Mouse (Mus musculus) left cerebral cortex, adult 6 months (tissue): ENCODE measurements around the gene S100a16. TPM values are rescaled to one million over a fixed set of nuclear protein-coding genes. Genes with fewer than 3 reads are reported as not detected.

Experiments used
- long read RNA-seq, 2 experiments: library from polyadenylated mRNA; unstranded; transcript quantifications; one replicate each; pipeline ENCODE4 v2.0.0; 2019 to 2020
- polyA plus RNA-seq: library from polyadenylated mRNA; unstranded; fragments of <200 nt; fragmentation: Nextera tagmentation; gene quantifications from 2 replicates; pipeline ENCODE4 v1.2.3, GENCODE M21; 2021

The S100a16 gene
- polyA plus RNA-seq = 168 and 195 TPM in 2 replicates
- long read RNA-seq, experiment 1, transcript S100a16-203 (3 exons, 723 nt) = minor isoform, 14 of 185 reads
- long read RNA-seq, experiment 1, transcript S100a16-202 (3 exons, 1,127 nt) = major isoform, 129 of 185 reads
- long read RNA-seq, experiment 1, transcript S100a16-201 (3 exons, 1,123 nt) = minor isoform, 29 of 185 reads
- long read RNA-seq, experiment 1, partial matches to known transcripts = 5 of 185 reads
- long read RNA-seq, experiment 1, other reads (novel, unspliced or antisense) = 6 of 185 reads
- long read RNA-seq, experiment 2, transcript S100a16-201 (3 exons, 1,123 nt) = minor isoform, 26 of 201 reads
- long read RNA-seq, experiment 2, transcript S100a16-203 (3 exons, 723 nt) = minor isoform, 10 of 201 reads
- long read RNA-seq, experiment 2, transcript S100a16-202 (3 exons, 1,127 nt) = major isoform, 132 of 201 reads
- long read RNA-seq, experiment 2, transcript S100a16-204 (3 exons, 608 nt) = minor isoform, 10 of 201 reads
- long read RNA-seq, experiment 2, partial matches to known transcripts = 8 of 201 reads
- long read RNA-seq, experiment 2, other reads (novel, unspliced or antisense) = 13 of 201 reads

DNA sequence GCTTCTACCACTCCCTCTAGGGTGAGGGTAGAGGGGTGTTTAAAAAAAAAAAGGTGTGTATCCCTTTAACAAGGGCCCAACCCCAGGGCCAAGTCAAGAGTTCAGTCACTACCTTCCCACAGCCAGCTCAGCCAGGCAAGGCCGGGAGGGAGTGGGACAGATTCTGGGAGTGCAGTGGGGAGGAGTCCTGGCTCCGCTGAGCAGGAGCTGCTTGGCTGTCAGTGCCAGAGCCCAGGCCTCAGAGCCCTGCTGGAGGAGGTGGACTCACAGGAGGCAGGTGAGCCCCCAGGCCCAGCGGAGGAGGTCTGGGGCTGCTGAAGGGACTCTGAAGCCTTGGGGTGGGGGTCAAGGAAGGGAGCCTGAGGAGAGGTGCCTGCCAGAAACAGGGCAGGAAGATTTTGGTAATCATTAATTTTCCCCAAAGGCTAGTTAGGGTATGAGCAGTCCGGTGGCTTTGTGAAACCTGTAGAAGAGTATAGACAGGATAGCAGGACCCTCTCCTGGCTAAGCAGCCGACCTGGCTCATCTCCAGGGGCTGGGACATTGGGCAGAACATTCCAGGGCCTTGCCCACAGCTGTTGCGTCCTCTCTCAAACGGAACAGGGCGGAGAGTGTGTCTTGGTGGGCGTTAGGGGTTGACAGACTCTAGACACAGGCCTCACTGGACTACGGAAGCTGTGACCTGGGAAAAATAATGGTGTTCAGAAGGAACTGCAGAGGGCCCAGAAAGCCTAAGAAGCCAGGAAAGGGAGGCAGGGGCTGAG is at the start of gene S100a16:
Gene S100a16, plus strand, starts transcription at position 114 of the 764 bp plus-strand sequence.

GRCm38 (mm10) chr3:90490696-90491256 is 46.3 kb upstream of the S100a16 start, which contains the start of gene Snapin:
TSS of gene Snapin (minus strand) at chr3:90491033.

GRCm38 (mm10) chr3:90508950-90509746 is 27.9 kb upstream of the S100a16 start, which contains the start of gene Chtop:
TSS of gene Chtop (minus strand) at chr3:90509498.

GRCm38 (mm10) chr3:90513796-90514590 is 23.1 kb upstream of the S100a16 start, which contains the start of the genes S100a1 and S100a13:
TSS of gene S100a1 (minus strand) at chr3:90514392.
TSS of gene S100a13 (plus strand) at chr3:90514435.

DNA sequence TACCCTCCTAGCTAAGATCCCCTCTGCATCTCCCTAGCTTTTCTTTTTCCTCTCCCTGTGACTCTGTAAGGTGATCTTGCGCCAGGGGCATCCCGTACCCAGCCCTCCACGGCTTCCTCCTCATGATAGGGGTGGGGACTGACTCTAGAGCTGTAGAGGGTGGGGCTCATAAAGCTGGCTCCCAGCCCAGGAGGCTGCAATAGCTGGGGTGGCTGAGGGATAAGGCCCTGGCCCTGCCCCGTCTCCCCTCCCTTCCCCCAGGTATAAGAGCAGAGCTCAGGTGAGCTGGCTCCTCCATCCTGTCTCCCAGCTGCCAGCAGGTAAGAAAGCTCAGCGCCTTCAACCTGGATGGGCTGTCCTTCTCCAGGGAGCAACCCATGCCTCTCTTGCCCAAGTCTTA is 10.5 kb upstream of the S100a16 start, which contains the start of gene S100a14:
Gene S100a14, plus strand, starts transcription at position 277 of the 400 bp plus-strand sequence.

DNA sequence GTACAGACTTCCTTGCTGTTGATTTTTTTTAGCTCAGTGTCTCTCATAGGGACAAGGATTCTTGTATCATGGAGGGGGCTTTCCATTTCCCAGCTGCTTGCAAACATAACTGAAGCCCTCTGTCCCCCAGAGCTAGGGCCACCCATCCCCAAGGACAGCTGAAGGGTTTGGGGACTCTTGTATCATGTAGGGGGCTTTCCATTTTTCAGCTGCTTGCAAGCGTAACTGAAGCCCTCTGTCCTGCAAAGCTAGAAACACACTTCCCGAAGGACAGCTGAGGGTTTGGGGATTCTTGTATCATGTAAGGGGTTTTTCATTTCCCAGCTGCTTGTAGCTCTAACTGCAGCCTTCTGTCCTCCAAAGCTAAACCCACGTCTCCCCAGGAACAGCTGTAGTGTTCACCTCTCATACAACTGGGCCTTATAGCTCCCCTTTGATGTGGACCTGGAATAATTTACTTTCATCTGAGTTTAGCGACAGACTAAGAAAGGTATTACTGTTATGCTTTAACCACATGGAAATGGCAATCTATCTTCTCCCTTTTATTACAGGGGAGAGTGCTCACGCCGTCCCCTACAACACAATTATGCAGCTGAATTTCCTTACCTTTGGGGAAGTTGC is 23.1 kb downstream of the S100a16 start, which contains the start of gene S100a3:
Gene S100a3, plus strand, starts transcription at position 571 of the 621 bp plus-strand sequence.

GRCm38 (mm10) chr3:90589947-90590346 is 52.9 kb downstream of the S100a16 start, which contains the start of gene S100a2:
TSS of gene S100a2 (plus strand) at chr3:90590247.

Other genes with a start within 250 kb of the S100a16 start
- 9.9 and 10.3 TPM in 2 replicates for gene Gatad2b, start 244.1 kb upstream of the S100a16 start, polyA plus RNA-seq
- 2.0 TPM in 2 replicates for gene Slc27a3, start 147.3 kb upstream of the S100a16 start, polyA plus RNA-seq
- 10.8 and 12.5 TPM in 2 replicates for gene Ints3, start 103.6 kb upstream of the S100a16 start, polyA plus RNA-seq
- gene Npr1, start 71.4 kb upstream of the S100a16 start, polyA plus RNA-seq = 0.73 and 0.85 TPM in 2 replicates
- gene Ilf2, start 61.1 kb upstream of the S100a16 start, polyA plus RNA-seq = 69.5 and 88.4 TPM in 2 replicates
- 82.3 and 99.2 TPM in 2 replicates for gene Snapin, start 46.2 kb upstream of the S100a16 start, polyA plus RNA-seq
- 96.5 and 106 TPM in 2 replicates for gene Chtop, start 27.8 kb upstream of the S100a16 start, polyA plus RNA-seq
- 326 TPM in 2 replicates for gene S100a1, start 22.9 kb upstream of the S100a16 start, polyA plus RNA-seq
- gene S100a13, start 22.8 kb upstream of the S100a16 start, polyA plus RNA-seq = 149 and 180 TPM in 2 replicates
- not detected in 2 replicates for gene S100a14, start 10.4 kb upstream of the S100a16 start, polyA plus RNA-seq
- gene S100a3, start 23.3 kb downstream of the S100a16 start, polyA plus RNA-seq = 2.1 and 3.0 TPM in 2 replicates
- gene S100a2, start 53.0 kb downstream of the S100a16 start, polyA plus RNA-seq = not detected in 2 replicates
- gene Gm42674, start 64.7 kb downstream of the S100a16 start, polyA plus RNA-seq = not detected in 2 replicates
- 4.3 and 6.4 TPM in 2 replicates for gene S100a4, start 66.5 kb downstream of the S100a16 start, polyA plus RNA-seq
- gene S100a5, start 71.3 kb downstream of the S100a16 start, polyA plus RNA-seq = 0.60 TPM in 1 of 2 replicates, not detected in the other
- 92.6 and 97.3 TPM in 2 replicates for gene S100a6, start 75.6 kb downstream of the S100a16 start, polyA plus RNA-seq
- gene S100a7a, start 116.8 kb downstream of the S100a16 start, polyA plus RNA-seq = 0.16 and 0.31 TPM in 2 replicates
- gene S100a8, start 131.7 kb downstream of the S100a16 start, polyA plus RNA-seq = 1.4 and 2.0 TPM in 2 replicates
- gene S100a9, start 158.5 kb downstream of the S100a16 start, polyA plus RNA-seq = 0.77 TPM in 1 of 2 replicates, not detected in the other
- not detected in 2 replicates for gene Pglyrp4, start 189.7 kb downstream of the S100a16 start, polyA plus RNA-seq
- gene Gm5849, start 240.6 kb downstream of the S100a16 start, polyA plus RNA-seq = not detected in 2 replicates